Mouse (Mus musculus) G1E-ER4 (cell line): ENCODE measurements around the gene Nlrc3. TPM values are rescaled to one million over a fixed set of nuclear protein-coding genes. Genes with fewer than 3 reads are reported as not detected.

Source experiments
- GATA1 ChIP-seq: IDR thresholded peaks from one replicate; pipeline ENCODE4 v1.8.0; 2012; ENCODE audit warnings: low read length, inconsistent platforms
- polyA plus RNA-seq: library from polyadenylated mRNA; stranded (reverse); fragments of >175 nt; gene quantifications from 2 replicates; pipeline ENCODE4 v1.2.3, GENCODE M21; 2012

The Nlrc3 gene
- 0.01 TPM in 1 of 2 replicates, not detected in the other for polyA plus RNA-seq

DNA sequence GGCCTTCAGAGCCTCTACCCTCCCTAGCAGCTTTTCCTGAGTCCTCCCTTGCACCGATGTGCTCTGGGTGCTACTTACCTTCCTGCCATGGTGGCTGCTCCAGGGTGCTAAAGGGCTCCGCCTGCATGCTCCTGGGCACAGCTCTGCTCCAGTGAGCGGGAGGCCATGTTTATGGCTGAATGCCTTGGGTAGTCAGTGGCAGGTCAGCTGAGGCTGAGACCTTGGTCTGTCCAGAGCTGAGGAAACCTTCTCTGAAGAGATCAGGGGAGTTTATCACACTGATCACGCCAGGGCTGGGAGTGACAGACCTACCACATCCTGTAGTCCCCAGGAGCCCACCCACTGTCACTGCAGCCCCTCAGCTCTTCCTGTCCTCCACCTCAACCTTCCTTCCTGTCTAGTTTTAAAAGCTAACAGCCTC is at the start of gene Nlrc3:
TSS of gene Nlrc3 (minus strand) at position 382 of the 421 bp plus-strand sequence.
- no peak for TF ChIP-seq GATA1

DNA sequence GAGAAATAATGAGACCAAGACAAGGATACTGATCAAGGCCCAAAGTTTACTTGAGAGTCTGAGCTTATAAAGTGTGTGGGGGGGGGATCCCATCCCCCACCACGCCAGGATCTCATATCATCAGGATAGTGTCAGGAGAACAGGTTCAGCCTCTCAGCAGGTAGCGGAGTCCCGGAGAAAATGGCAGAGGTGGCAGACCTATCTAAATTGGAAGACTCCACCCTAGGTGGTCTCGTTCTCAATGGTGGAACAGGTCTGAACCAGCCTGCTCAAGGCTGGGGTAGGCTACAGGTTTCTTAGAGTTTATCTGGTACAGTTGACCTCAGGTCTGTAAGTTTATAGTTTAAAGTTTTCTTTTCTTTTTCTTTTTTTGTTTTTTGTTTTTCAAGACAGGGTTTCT is 46.3 kb upstream of the Nlrc3 start:
- no peak for TF ChIP-seq GATA1

DNA sequence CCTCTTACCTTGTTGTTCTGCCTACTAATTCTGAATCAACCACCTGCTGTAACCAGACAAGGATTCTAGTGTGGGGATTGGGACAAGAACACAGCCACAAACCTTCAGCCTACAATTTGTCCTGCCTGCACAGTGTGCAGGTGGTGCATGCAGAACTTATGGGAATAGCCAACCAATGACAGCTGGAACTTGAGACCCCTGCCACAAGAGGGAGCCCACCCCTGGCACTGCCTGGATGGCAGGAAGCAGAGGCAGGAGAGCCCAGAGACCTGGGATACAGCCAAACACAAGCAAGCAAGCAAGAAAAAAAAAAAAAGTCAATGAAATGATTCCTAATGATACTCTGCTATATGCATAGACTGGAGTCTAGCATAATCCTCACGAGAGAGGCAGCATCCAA is 44.8 kb upstream of the Nlrc3 start:
- no peak for TF ChIP-seq GATA1

DNA sequence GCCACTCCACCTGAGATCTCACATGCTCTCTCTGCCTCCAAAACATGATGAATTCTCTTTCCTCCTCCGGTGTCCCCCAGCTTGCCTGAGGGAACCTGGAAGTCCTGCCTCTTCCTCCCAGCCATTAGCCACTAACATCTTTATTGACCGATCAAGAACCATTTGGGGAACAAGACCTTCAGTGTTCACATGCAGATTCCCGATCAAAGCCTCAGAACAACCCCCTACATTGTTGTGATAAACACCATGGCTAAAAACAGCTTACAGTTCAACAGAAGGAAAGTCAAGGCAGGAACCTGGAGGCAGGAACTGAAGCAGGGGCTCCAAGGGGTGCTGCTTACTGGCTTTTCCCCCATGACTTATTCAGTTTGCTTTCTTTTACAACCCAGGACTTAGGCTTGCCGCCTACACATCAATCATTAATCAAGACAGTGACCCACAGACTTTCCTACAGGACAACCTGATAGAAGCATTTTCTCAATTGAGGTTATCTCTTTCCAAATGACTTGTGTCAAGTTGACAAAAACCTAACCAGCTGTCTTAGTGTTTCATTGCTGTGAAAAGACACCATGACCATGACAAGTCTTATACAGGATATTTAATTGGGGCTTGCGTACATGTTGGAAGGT is 37.7 kb upstream of the Nlrc3 start:
- no peak for TF ChIP-seq GATA1

DNA sequence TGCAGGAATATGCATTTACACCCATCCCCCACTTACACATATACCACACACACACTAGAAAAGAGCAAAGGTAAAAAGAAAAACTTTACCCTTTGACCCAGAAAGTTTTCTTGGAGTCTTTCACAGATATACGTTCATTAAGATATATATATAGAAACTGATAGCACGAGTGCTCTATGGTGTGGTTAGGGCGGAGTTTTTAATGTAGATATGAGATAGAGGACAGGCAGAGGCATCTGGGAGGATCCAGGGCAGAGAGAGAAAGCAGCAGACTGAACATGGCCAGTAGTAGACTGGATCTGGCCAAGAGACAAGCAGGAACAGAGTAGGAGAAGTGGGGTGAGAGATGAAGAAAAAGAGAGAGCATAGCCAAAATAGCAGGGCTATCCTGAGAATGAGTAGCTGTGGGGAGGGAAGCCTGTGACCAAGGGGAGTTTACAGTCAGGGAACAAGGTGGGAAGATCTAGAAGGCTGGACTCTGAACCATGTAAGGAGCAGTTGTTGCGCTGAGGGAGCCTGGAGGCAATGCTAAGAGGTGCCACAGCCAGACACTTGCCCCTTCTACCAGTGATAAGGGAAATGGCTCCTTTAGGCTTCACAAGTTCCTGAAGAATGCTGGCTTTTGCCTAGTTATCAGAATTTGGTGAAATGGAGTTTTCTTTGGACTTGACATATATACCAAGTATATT is 36.6 kb upstream of the Nlrc3 start:
- TF ChIP-seq GATA1: no peak

DNA sequence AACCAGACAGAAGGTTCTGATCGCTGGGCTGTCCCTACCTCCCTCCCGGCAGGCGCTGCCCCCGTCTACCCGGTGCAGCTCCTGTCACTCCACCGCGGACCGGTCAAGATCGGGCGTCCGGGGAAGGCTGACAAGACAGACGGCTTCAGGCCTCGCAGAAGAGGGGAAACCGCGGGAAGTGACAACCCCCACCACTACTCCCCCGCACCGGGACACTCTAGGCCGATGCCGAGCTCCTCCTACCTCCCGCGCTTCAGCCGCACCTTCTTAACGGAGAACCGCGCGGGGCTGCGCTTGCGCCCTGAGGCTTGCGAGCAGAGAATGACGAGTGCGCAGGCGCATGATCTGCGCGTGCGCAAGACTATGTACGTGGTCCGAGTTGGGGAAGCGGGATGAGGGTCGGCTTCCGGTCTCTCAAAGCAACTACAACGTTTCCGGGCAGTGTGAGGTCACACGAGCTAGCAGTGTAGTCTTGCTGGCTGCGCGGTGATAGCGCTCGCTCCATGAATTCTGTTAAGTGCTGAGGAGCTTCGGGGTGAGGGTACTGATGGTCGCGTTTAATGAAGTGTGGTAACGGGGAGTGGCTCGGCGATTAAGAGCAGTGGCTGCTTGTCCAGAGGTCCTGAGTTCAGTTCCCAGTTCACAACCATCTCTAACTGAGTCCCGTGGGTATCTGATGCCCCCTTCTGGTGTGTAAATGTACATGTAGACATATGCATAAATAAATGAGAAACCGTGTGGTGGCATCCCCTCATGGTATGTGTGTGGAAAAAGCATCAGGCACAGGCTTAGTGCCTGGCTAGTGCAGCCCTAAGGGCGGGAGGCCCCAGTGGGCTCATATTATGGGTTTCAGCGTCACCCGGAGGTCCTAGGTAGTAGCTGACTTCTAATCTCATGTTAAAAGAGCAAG is 27.3 kb upstream of the Nlrc3 start, which contains the start of gene Slx4:
TSS of gene Slx4 (minus strand) at position 282 of the 910 bp plus-strand sequence.
- no peak for TF ChIP-seq GATA1

DNA sequence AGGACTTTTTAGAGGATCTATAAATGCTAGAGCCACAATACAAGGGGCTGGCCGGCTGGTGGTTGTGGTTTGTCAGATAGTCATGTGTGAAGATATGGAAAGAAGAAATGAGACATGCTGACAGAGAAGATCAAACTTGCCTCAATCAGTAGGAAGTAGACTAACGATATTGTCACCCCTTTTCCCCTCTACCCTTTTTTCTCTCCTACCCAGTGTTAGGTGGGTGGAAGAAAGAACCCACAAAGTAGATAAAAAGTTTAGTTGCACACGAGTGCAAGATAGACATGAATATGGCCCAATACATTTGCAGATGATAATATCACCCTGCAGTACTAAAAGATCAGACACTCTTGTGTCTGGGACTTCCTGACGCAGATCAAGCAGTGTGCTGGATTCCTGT is 12.0 kb upstream of the Nlrc3 start:
- TF ChIP-seq GATA1: no peak

DNA sequence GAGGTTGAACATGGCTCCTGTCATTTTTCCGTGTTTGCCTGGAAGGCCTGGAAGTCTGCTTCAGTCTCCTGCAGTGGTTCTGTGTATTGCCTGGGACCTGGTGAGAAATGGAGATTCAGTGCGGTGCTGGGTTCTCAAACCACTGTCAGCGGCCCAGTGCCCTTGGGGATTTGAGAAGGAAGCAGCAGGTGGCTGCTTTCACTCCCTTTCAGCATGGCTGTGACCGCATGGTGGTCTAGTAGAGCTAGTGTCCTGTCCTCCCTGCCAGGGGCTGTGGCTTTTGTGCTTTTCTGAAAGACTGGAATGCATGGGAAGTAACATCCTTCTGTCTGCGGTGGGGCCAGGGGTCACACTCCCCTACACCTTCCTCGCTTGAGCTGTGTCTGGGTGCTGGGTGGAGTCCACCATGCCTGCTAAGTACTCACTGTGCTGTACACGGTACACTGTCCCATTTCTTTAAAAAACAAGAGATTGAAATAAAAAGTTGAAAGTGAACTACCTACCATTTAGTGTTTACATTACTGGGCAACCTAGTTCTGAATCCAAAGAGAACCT is 6.8 kb upstream of the Nlrc3 start:
- no peak for TF ChIP-seq GATA1

DNA sequence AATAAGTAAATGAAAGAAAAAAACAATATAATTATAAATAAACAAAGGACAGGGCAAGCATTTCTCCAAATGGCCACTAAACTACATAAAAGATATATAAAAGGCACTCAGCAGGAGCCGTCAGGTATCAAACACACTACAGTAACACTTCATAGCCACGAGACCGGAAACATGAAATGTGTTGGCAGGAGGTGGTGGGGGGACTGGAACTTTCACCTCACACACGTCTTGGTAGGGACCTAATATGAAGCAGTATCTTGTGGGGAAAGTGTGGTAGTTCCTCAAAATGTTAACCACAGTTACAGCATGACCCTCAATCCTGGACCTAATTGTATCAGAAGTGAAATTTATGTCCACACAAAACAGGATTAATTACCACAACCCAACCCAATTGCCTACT is 5.7 kb upstream of the Nlrc3 start:
- TF ChIP-seq GATA1: no peak

DNA sequence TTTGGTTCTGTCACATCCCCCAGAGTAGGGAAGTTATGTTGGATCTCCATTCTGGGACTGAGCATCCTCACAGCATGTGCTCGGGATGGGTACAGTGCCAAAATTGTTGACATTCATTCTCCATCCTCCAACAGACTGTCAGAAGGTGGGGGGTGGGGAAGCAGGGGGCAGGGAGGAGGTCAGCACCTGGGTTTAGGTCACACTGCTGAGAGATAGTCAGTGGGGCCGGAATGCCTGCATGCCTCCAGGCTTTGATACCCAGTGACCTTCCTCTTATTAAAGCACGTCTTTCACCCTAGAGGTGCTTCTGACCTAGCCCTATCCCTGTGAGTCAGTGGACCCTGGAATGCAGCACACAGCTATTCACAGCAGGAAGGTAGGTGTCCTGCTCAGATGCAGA is 280 bp upstream of the Nlrc3 start:
- TF ChIP-seq GATA1: no peak

DNA sequence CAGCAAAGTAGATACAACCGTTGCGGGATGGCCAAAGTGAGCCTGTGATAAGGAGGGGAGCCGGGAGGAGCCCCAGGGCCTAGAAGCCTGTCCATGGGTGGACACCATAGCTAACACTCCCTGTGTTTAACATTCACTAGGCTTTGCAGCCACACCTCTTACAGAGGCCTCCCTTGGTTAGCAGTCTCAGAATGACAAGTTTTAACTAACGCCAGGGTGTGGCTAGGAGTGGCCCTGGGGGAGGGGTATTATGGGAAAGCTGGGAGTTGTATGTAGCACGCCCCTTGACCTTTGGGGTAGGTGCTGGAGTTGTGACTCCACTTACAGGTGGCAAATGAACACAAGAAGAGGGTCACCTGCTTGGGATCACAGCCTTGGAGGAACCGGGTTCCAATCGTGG is 774 bp downstream of the Nlrc3 start:
- TF ChIP-seq GATA1: no peak

DNA sequence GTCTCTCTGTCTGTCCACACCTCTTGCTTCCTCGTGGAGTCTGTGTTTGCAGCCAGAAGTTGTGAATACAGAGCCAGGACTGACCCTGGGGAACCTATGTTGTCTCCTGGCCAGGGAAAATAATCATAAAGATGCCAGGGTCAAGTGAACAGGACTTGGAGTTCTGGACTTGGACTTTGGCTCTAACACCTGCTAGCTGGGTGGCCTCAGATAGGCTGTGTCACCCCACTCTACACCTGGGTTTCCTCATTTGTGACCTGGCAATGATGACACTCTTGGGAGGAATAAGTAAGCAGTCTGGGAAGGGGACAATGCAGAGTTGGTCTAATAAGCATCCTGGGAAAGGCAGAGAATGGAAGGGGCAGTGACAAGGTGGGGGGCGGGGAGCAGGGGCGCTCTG is 10.9 kb downstream of the Nlrc3 start:
- no peak for TF ChIP-seq GATA1

DNA sequence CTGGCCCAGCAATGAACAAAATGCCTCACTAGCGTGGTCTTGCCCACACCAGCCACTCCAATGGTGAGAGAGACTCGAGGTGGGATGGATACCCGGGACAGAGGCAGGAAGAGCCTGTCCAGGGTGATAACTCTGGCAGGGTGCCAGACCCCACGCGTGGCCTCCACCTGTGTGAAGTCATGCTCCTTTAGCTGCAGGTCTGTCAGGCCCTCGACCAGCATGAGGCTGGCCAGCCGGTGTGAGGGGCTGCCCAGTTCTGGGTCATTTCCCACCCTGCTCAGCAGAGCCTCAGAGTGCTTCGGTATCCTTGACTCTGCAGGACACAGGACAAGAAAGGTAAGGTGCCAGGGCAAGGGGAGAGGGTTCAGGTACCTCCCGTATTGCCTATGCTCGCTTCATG is 11.4 kb downstream of the Nlrc3 start:
- no peak for TF ChIP-seq GATA1

DNA sequence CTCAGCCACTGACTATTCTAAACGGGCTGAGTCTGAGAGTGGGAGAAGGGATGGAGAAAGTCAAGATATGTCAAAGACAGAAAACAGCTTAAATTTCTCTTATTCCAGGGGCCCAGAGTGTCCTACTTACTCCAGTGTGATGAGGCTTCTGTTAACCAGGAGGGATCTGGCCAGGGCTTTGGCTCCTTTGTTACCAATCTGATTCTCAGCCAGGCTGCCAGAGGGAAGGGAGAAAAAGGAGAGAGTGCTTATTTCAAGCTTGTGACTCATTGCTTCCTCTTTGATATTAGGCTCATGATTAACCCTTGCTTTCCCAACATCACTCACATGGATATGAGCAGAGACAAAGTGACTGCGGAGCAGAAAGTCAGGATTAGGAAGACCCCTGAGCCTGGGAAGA is 17.2 kb downstream of the Nlrc3 start:
- no peak for TF ChIP-seq GATA1

DNA sequence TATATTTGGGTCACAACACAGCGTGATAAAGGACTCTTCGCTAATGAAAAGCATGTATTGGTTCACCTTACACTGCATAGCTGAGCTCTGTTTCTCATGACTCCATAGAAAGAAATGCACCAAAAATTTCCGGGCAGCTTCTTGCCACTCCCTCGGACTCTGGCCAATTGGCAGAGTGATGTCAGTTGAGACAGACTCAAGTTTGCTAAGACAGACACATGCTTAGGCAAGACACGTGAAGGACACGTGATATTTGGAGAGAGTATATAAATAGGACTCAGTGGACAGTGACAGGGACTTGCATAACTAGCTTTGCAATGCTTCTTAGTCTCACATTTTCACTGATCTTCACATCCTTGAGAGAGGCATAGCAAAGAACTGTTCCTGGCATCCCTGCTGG is 20.1 kb downstream of the Nlrc3 start:
- TF ChIP-seq GATA1: no peak

DNA sequence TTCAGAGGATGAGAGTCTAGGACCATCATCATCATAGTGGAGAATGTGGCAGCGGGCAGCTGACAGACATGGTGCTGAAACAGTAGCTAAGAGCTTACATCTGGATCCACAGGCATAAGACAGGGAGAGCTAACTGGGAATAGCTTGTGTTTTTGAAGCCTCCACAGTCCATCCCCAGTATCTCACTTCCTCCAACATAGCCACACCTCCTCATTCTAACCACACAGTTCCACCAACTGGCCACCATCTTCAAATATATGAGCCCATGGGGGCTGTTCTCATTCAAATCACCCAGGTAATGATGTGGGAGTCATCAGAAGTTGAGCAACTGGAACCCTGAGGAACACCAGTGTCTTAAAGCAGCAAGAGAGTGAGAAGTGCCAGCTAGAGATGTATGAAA is 25.3 kb downstream of the Nlrc3 start:
- TF ChIP-seq GATA1: no peak
